Mouse (Mus musculus): ENCODE results near the gene Manba. TPM values are rescaled to one million over a fixed set of nuclear protein-coding genes. Genes with fewer than 3 reads are reported as not detected.

Manba gene
- total and polyA plus RNA-seq, 3 experiments: 30.9 to 35.2 (median 31.5) TPM

GRCm38 (mm10) chr3:135563163-135563689 is 77.8 kb downstream of the Manba start:
- in situ Hi-C loops (cut with MboI; ENCODE audit: low pct_ligation_motif_present, low pct_unique_long_range_greater_than_20kb, low sequenced_read_pairs) (no loop called here), dilution Hi-C loops (cut with MboI; ENCODE audit: extremely low pct_ligation_motif_present, extremely low pct_unique_long_range_greater_than_20kb, low sequenced_read_pairs) (no loop called here)
- no peaks in the 10 kb centered on the region for H3K27me3 ChIP-seq (replicated peaks)
- H3K79me2 ChIP-seq (replicated peaks; ENCODE audit: control insufficient read depth, extremely low read depth, insufficient read depth, poor library complexity, severe bottlenecking): no peaks in the 10 kb centered on the region
- peaks cover 0 to 22% of the 10 kb centered on the region in 2 experiments; a peak in 2 of 4 replicates for H3K4me1 ChIP-seq (ENCODE audit: control insufficient read depth in 1 of 2, insufficient read depth in 2 of 2)
- H3K9ac ChIP-seq (ENCODE audit: insufficient read depth, low read depth): no peak overlapping the region
- no peak for DNase-seq (ENCODE audit: extremely low read depth)
- H3K27ac ChIP-seq (ENCODE audit: insufficient read depth, low read depth): no peak overlapping the region
- no peak overlapping the region for H3K4me2 ChIP-seq (ENCODE audit: insufficient read depth, low read depth, poor library complexity, severe bottlenecking)
- no peak overlapping the region for H3K4me3 ChIP-seq (replicated peaks in 1 of 3; ENCODE audit: low read depth in 2 of 3, low read length in 2 of 3, poor library complexity in 1 of 3)
- TF ChIP-seq ETS1 (conservative IDR thresholded peaks at IDR 0.05; ENCODE audit: low read depth, low read length) (no peak), ZNF384 (IDR thresholded peaks at IDR 0.05; ENCODE audit: low read depth, low read length) (no peak), POLR2A (IDR thresholded peaks at IDR 0.05; ENCODE audit: low read depth, low read length) (no peak), USF2 (conservative IDR thresholded peaks at IDR 0.05; ENCODE audit: low read depth, low read length) (no peak), NRF1 (IDR thresholded peaks at IDR 0.05; ENCODE audit: low read depth, low read length) (no peak), MXI1 (IDR thresholded peaks at IDR 0.05; ENCODE audit: low read depth, low read length) (no peak), RAD21 (IDR thresholded peaks at IDR 0.05; ENCODE audit: low read depth, low read length) (no peak), MAZ (IDR thresholded peaks at IDR 0.05; ENCODE audit: low read depth, low read length) (no peak), ZMIZ1 (IDR thresholded peaks at IDR 0.05; ENCODE audit: low read depth, low read length) (no peak), MAX (IDR thresholded peaks at IDR 0.05; ENCODE audit: low read length) (no peak), NELFE (IDR thresholded peaks at IDR 0.05; ENCODE audit: low read depth, low read length) (no peak), MYC (IDR thresholded peaks at IDR 0.05; ENCODE audit: low read depth, low read length) (no peak), CHD1 (IDR thresholded peaks at IDR 0.05; ENCODE audit: low read depth, low read length) (no peak), SMC3 (IDR thresholded peaks at IDR 0.05; ENCODE audit: low read depth, low read length) (no peak), HCFC1 (IDR thresholded peaks at IDR 0.05; ENCODE audit: low read depth, low read length) (no peak)
- peaks cover 10 to 64% of the 10 kb centered on the region in 2 experiments for H3K36me3 ChIP-seq (replicated peaks in 1 of 2; ENCODE audit: control insufficient read depth in 1 of 2, insufficient read depth in 1 of 2, low read length in 1 of 2)
- H3K9me3 ChIP-seq (replicated peaks; ENCODE audit: low read length): no peaks in the 10 kb centered on the region

- peaks cover 0 to 37% of the 10 kb centered on the region in 2 experiments; a peak in 2 of 4 replicates for H3K4me1 ChIP-seq (ENCODE audit: control insufficient read depth in 1 of 2, insufficient read depth in 2 of 2)
- dilution Hi-C loops (cut with MboI; ENCODE audit: extremely low pct_ligation_motif_present, extremely low pct_unique_long_range_greater_than_20kb, low sequenced_read_pairs) (no loop called here), in situ Hi-C loops (cut with MboI; ENCODE audit: low pct_ligation_motif_present, low pct_unique_long_range_greater_than_20kb, low sequenced_read_pairs) (no loop called here)
- DNase-seq (ENCODE audit: extremely low read depth): no peak
- no peaks in the 10 kb centered on the region for H3K27me3 ChIP-seq (replicated peaks)
- no peak overlapping the region for H3K4me3 ChIP-seq (replicated peaks in 1 of 3; ENCODE audit: low read depth in 2 of 3, low read length in 2 of 3, poor library complexity in 1 of 3)
- no peak overlapping the region for H3K27ac ChIP-seq (ENCODE audit: insufficient read depth, low read depth)
- no peaks in the 10 kb centered on the region for H3K79me2 ChIP-seq (replicated peaks; ENCODE audit: control insufficient read depth, extremely low read depth, insufficient read depth, poor library complexity, severe bottlenecking)
- H3K36me3 ChIP-seq (replicated peaks in 1 of 2; ENCODE audit: control insufficient read depth in 1 of 2, insufficient read depth in 1 of 2, low read length in 1 of 2): peaks cover 10 to 66% of the 10 kb centered on the region in 2 experiments
- H3K4me2 ChIP-seq (ENCODE audit: insufficient read depth, low read depth, poor library complexity, severe bottlenecking): no peak overlapping the region
- no peak for TF ChIP-seq IRF4 (IDR thresholded peaks at IDR 0.05; ENCODE audit: low read depth, low read length)
- no peak for TF ChIP-seq ZKSCAN1 (IDR thresholded peaks at IDR 0.05; ENCODE audit: borderline replicate concordance, low read depth, low read length)
- TF ChIP-seq E2F4 (IDR thresholded peaks at IDR 0.05; ENCODE audit: insufficient replicate concordance, low read depth, low read length): no peak
- no peak for TF ChIP-seq JUN (IDR thresholded peaks at IDR 0.05; ENCODE audit: insufficient read depth, low read depth, low read length)
- no peak for TF ChIP-seq ZNF384 (IDR thresholded peaks at IDR 0.05; ENCODE audit: low read depth, low read length)
- no peak for TF ChIP-seq TCF12 (IDR thresholded peaks at IDR 0.05; ENCODE audit: low read depth, low read length)
- TF ChIP-seq NELFE (IDR thresholded peaks at IDR 0.05; ENCODE audit: low read depth, low read length): no peak
- TF ChIP-seq POLR2A (IDR thresholded peaks at IDR 0.05; ENCODE audit: low read depth, low read length): no peak
- no peak for TF ChIP-seq KAT2A (IDR thresholded peaks at IDR 0.05; ENCODE audit: insufficient replicate concordance, low read length)
- TF ChIP-seq JUND (conservative IDR thresholded peaks at IDR 0.05; ENCODE audit: low read depth, low read length): no peak
- TF ChIP-seq RCOR1 (conservative IDR thresholded peaks at IDR 0.05; ENCODE audit: low read depth, low read length): no peak
- no peaks in the 10 kb centered on the region for H3K9me3 ChIP-seq (replicated peaks; ENCODE audit: low read length)
- no peak overlapping the region for H3K9ac ChIP-seq (ENCODE audit: insufficient read depth, low read depth)
Observed at GRCm38 (mm10) chr3:135564706-135565105, 79.3 kb downstream of the Manba start.

All from CH12.LX (cell line).